Mouse (Mus musculus): ENCODE results near the gene Gm20388. TPM values are rescaled to one million over a fixed set of nuclear protein-coding genes. Genes with fewer than 3 reads are reported as not detected.

The Gm20388 gene
- polyA plus RNA-seq, 1 experiment from 2014 or later: 12.4 TPM

- Histone ChIP-seq H3K4me1 (ENCODE audit: control insufficient read depth, insufficient read depth, low read depth, low read length) (no peaks in the 10 kb centered on the region), H3K36me3 (ENCODE audit: control insufficient read depth, insufficient read depth, low read length) (no peaks in the 10 kb centered on the region), H3K4me3 (ENCODE audit: low read length) (no peak overlapping the region), H3K4me2 (ENCODE audit: low read length) (no peak overlapping the region), H3K9ac (ENCODE audit: low read depth, low read length) (no peak overlapping the region), H3K9me3 (ENCODE audit: control insufficient read depth, low read length) (no peaks in the 10 kb centered on the region), H3K27ac (ENCODE audit: low read depth, low read length) (no peak overlapping the region), H3K27me3 (replicated peaks; ENCODE audit: control insufficient read depth, insufficient read depth, low read length) (no peaks in the 10 kb centered on the region)
- no peak for ATAC-seq
- WGBS: 53% methylated on average over 3 of the region's 3 CpGs
These were observed 3889.2 kb downstream of the Gm20388 start for GRCm38 (mm10) chr8:123799885-123800284.

DNA sequence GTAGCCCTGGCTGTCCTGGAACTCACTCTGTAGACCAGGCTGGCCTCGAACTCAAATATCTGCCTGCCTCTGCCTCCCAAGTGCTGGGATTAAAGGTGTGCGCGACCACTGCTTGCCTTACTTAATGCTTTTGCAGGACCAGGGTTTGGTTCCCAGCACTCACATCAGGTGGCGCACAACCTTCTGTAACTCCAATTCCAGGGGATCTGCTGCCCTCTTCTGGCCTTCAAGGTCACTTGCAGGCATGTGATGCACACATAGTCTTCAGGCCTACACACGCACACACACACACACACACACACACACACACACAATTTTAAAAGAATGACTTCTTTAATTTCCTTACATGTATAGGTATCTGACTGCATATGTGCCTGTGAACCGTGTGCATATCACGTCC, 3890.2 kb downstream of the Gm20388 start:
- 93% methylated on average over 7 of the region's 7 CpGs for WGBS
- no peak overlapping the region for H3K4me3 ChIP-seq (ENCODE audit: low read length)
- no peaks in the 10 kb centered on the region for H3K27me3 ChIP-seq (replicated peaks; ENCODE audit: control insufficient read depth, insufficient read depth, low read length)
- H3K9me3 ChIP-seq (ENCODE audit: control insufficient read depth, low read length): no peaks in the 10 kb centered on the region
- no peaks in the 10 kb centered on the region for H3K36me3 ChIP-seq (ENCODE audit: control insufficient read depth, insufficient read depth, low read length)
- no peak overlapping the region for H3K9ac ChIP-seq (ENCODE audit: low read depth, low read length)
- no peak for ATAC-seq
- H3K27ac ChIP-seq (ENCODE audit: low read depth, low read length): no peak overlapping the region
- H3K4me2 ChIP-seq (ENCODE audit: low read length): no peak overlapping the region
- H3K4me1 ChIP-seq (ENCODE audit: control insufficient read depth, insufficient read depth, low read depth, low read length): no peaks in the 10 kb centered on the region

- ATAC-seq: no peak
- Histone ChIP-seq H3K27me3 (replicated peaks; ENCODE audit: control insufficient read depth, insufficient read depth, low read length) (no peaks in the 10 kb centered on the region), H3K4me3 (ENCODE audit: low read length) (no peak overlapping the region), H3K9ac (ENCODE audit: low read depth, low read length) (no peak overlapping the region), H3K9me3 (ENCODE audit: control insufficient read depth, low read length) (no peaks in the 10 kb centered on the region), H3K4me1 (ENCODE audit: control insufficient read depth, insufficient read depth, low read depth, low read length) (peaks cover 1% of the 10 kb centered on the region; the same call in 1 of the 2 replicates), H3K36me3 (ENCODE audit: control insufficient read depth, insufficient read depth, low read length) (no peaks in the 10 kb centered on the region), H3K4me2 (ENCODE audit: low read length) (no peak overlapping the region), H3K27ac (ENCODE audit: low read depth, low read length) (no peak overlapping the region)
- WGBS: 92% methylated on average over 2 of the region's 2 CpGs
These were observed 3890.9 kb downstream of the Gm20388 start for GRCm38 (mm10) chr8:123801538-123801937.

- H3K4me1 ChIP-seq (ENCODE audit: control insufficient read depth, insufficient read depth, low read depth, low read length): peaks cover 19% of the 10 kb centered on the region
- H3K36me3 ChIP-seq (ENCODE audit: control insufficient read depth, insufficient read depth, low read length): no peaks in the 10 kb centered on the region
- H3K27me3 ChIP-seq (replicated peaks; ENCODE audit: control insufficient read depth, insufficient read depth, low read length): no peaks in the 10 kb centered on the region
- 88% methylated on average over 1 of the region's 1 CpGs for WGBS
- no peaks in the 10 kb centered on the region for H3K9me3 ChIP-seq (ENCODE audit: control insufficient read depth, low read length)
- H3K4me2 ChIP-seq (ENCODE audit: low read length): no peak overlapping the region
- no peak for ATAC-seq
- H3K4me3 ChIP-seq (ENCODE audit: low read length): no peak overlapping the region
- no peak overlapping the region for H3K27ac ChIP-seq (ENCODE audit: low read depth, low read length)
- H3K9ac ChIP-seq (ENCODE audit: low read depth, low read length): no peak overlapping the region
These were observed 3893.0 kb downstream of the Gm20388 start for GRCm38 (mm10) chr8:123803639-123804038.

GRCm38 (mm10) chr8:123804586-123804985, 3893.9 kb downstream of the Gm20388 start:
- no peak overlapping the region for H3K4me3 ChIP-seq (ENCODE audit: low read length)
- H3K36me3 ChIP-seq (ENCODE audit: control insufficient read depth, insufficient read depth, low read length): no peaks in the 10 kb centered on the region
- ATAC-seq: no peak
- H3K9me3 ChIP-seq (ENCODE audit: control insufficient read depth, low read length): no peaks in the 10 kb centered on the region
- no peak overlapping the region for H3K27ac ChIP-seq (ENCODE audit: low read depth, low read length)
- WGBS: 85% methylated on average over 7 of the region's 7 CpGs
- no peak overlapping the region for H3K4me2 ChIP-seq (ENCODE audit: low read length)
- H3K4me1 ChIP-seq (ENCODE audit: control insufficient read depth, insufficient read depth, low read depth, low read length): peaks cover 19% of the 10 kb centered on the region
- H3K9ac ChIP-seq (ENCODE audit: low read depth, low read length): no peak overlapping the region
- H3K27me3 ChIP-seq (replicated peaks; ENCODE audit: control insufficient read depth, insufficient read depth, low read length): no peaks in the 10 kb centered on the region

DNA sequence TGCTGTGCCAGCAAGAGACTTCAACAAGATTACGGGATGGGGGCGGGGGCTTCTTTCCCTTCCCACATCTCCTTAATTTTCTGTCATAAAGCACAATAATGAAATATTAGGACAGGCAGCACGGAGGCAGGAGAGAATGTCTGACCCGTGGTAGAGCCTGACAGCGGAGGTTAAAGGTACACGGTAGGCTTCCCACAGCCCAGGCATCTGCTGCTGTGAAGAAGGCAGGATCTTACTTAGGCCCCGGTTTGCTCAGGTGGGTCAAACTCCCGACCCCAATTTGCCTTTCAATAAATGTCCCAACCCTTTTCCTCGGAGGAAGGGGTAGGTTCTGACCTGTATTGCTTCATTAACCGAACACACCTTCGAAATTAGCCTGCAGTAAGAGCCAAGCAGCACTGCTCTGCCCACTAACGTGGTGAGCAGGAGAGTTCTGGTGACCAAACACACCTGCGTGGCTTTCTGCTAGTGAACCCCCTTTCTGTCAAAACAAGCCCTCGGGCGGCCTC, 3894.6 kb downstream of the Gm20388 start:
- peak; percentile 15; the same call in 1 of the 2 replicates for ATAC-seq
- Histone ChIP-seq H3K27ac (ENCODE audit: low read depth, low read length) (peak overlapping the region; percentile 84), H3K36me3 (ENCODE audit: control insufficient read depth, insufficient read depth, low read length) (no peaks in the 10 kb centered on the region), H3K4me2 (ENCODE audit: low read length) (peak overlapping the region; percentile 94), H3K4me3 (ENCODE audit: low read length) (peak overlapping the region; percentile 79), H3K27me3 (replicated peaks; ENCODE audit: control insufficient read depth, insufficient read depth, low read length) (no peaks in the 10 kb centered on the region), H3K4me1 (ENCODE audit: control insufficient read depth, insufficient read depth, low read depth, low read length) (peaks cover 19% of the 10 kb centered on the region), H3K9me3 (ENCODE audit: control insufficient read depth, low read length) (no peaks in the 10 kb centered on the region), H3K9ac (ENCODE audit: low read depth, low read length) (peak overlapping the region; percentile 95)
- WGBS: 13% methylated on average over 15 of the region's 15 CpGs

DNA sequence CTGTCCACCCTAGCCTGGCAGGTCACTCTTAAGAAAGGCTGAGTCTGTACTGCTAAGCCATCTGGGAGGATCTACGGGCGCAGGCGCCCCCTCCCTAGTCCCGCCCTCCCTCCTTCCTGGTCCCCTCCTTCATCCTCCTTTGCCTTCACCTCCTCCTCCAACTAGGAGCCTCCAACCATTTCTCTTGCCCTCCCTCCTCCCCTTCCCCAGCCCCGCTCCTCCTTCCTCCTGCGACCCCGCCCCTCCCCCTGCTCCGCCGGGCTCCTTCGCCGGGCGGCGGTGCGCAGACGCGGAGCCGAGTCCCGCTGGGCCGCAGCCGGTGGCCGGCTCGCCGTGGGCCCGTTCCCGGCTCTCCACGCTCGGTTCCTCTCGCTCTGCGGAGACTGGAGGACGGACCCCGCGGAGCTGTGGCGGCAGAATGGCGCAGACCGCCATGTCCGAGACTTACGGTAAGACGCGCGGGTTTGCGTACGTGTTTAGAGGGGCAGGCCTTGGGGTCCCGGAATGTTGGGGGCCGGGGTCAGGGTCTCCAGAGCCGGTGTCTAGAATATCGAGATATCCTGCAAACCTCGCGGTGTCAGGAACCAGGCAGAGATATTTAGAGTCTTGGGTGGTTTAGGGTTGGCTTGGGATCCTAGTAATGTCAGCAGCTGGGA, 3895.2 kb downstream of the Gm20388 start, which contains the start of gene Rab4a:
TSS of gene Rab4a (plus strand) at position 268 of the 656 bp plus-strand sequence.
- no peaks in the 10 kb centered on the region for H3K9me3 ChIP-seq (ENCODE audit: control insufficient read depth, low read length)
- peak within 1 kb of the TSS; percentile 79 for H3K4me3 ChIP-seq (ENCODE audit: low read length)
- H3K9ac ChIP-seq (ENCODE audit: low read depth, low read length): peak within 1 kb of the TSS; percentile 95
- WGBS: under 1% methylated on average over 46 of the region's 48 CpGs
- no peaks in the 10 kb centered on the region for H3K36me3 ChIP-seq (ENCODE audit: control insufficient read depth, insufficient read depth, low read length)
- H3K4me2 ChIP-seq (ENCODE audit: low read length): peak within 1 kb of the TSS; percentile 94
- no peaks in the 10 kb centered on the region for H3K27me3 ChIP-seq (replicated peaks; ENCODE audit: control insufficient read depth, insufficient read depth, low read length)
- peak; percentile 93 for ATAC-seq
- peaks cover 19% of the 10 kb centered on the region for H3K4me1 ChIP-seq (ENCODE audit: control insufficient read depth, insufficient read depth, low read depth, low read length)
- H3K27ac ChIP-seq (ENCODE audit: low read depth, low read length): peak within 1 kb of the TSS; percentile 84

DNA sequence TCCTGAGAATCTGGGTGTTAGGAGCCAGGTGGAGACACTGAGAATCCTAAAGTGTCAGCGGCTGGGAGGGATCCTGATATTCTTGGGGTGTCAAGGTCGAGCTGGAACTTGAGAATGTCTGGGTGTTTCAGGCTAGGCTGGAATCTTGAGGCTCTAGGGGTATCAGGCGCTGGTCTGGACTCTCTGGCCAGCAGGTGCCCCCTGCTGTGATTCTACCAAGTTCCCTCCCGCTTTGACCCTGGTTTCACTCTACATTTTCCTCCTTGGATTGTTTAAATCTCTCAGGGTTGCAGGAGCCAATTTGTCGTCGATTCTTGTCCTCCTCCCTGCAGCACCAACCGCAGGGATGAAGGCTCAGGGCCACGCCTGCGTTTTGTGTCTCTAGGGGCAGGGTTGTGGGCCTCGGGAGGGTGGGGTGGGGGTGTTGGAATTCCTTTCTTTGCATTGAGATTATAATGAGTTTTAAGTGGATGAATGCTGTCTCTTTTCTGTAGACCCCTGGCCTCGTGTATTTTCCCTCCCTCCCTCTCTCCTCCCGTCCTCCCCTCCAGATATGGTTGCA, 3895.8 kb downstream of the Gm20388 start:
- H3K4me1 ChIP-seq (ENCODE audit: control insufficient read depth, insufficient read depth, low read depth, low read length): peaks cover 19% of the 10 kb centered on the region
- 0 out of 2 replicates have a peak, but pooled peaks have one; percentile 1 for ATAC-seq
- no peaks in the 10 kb centered on the region for H3K9me3 ChIP-seq (ENCODE audit: control insufficient read depth, low read length)
- H3K9ac ChIP-seq (ENCODE audit: low read depth, low read length): peak overlapping the region; percentile 95
- peak overlapping the region; percentile 79 for H3K4me3 ChIP-seq (ENCODE audit: low read length)
- H3K27me3 ChIP-seq (replicated peaks; ENCODE audit: control insufficient read depth, insufficient read depth, low read length): no peaks in the 10 kb centered on the region
- WGBS: 2% methylated on average over 12 of the region's 12 CpGs
- H3K4me2 ChIP-seq (ENCODE audit: low read length): peak overlapping the region; percentile 94
- no peaks in the 10 kb centered on the region for H3K36me3 ChIP-seq (ENCODE audit: control insufficient read depth, insufficient read depth, low read length)
- peak overlapping the region; percentile 84 for H3K27ac ChIP-seq (ENCODE audit: low read depth, low read length)

GRCm38 (mm10) chr8:123807024-123807431, 3896.4 kb downstream of the Gm20388 start:
- ATAC-seq: 0 out of 2 replicates have a peak, but pooled peaks have one; percentile 34
- Histone ChIP-seq H3K27me3 (replicated peaks; ENCODE audit: control insufficient read depth, insufficient read depth, low read length) (no peaks in the 10 kb centered on the region), H3K27ac (ENCODE audit: low read depth, low read length) (no peak overlapping the region; the same call in 1 of the 2 replicates), H3K4me3 (ENCODE audit: low read length) (peak overlapping the region; percentile 79), H3K36me3 (ENCODE audit: control insufficient read depth, insufficient read depth, low read length) (no peaks in the 10 kb centered on the region), H3K9me3 (ENCODE audit: control insufficient read depth, low read length) (no peaks in the 10 kb centered on the region), H3K4me2 (ENCODE audit: low read length) (peak overlapping the region; percentile 94), H3K4me1 (ENCODE audit: control insufficient read depth, insufficient read depth, low read depth, low read length) (peaks cover 19% of the 10 kb centered on the region), H3K9ac (ENCODE audit: low read depth, low read length) (peak overlapping the region; percentile 95)
- 8% methylated on average over 14 of the region's 14 CpGs for WGBS
